Mouse (Mus musculus): ENCODE data around the gene Mrpl2. TPM values are rescaled to one million over a fixed set of nuclear protein-coding genes. Genes with fewer than 3 reads are reported as not detected.

Gene Mrpl2
- total and polyA plus RNA-seq, 2 experiments = 58.5 to 95.1 TPM

GRCm38 (mm10) chr17:46628791-46629684, 17.0 kb upstream of the Mrpl2 start, which contains the start of gene Ptk7:
Ptk7 (minus strand) TSS chr17:46629504.
- 7% methylated on average over 77 of the region's 90 CpGs for WGBS
- Histone ChIP-seq H3K4me3 (ENCODE audit: insufficient read depth, low read depth, low read length) (peak within 1 kb of the TSS; percentile 50), H3K4me1 (ENCODE audit: control insufficient read depth, insufficient read depth, low read length) (no peaks in the 10 kb centered on the region), H3K27ac (replicated peaks; ENCODE audit: insufficient read depth, low read depth, low read length) (no peak within 1 kb of the TSS), H3K79me2 (ENCODE audit: control insufficient read depth, insufficient read depth, low read length) (no peaks in the 10 kb centered on the region), H3K9ac (ENCODE audit: low read depth, low read length) (peak within 1 kb of the TSS; percentile 68), H3K36me3 (ENCODE audit: control insufficient read depth, insufficient read depth, low read length) (peaks cover 7% of the 10 kb centered on the region; the same call in 1 of the 2 replicates), H3K27me3 (ENCODE audit: control insufficient read depth, insufficient read depth, low read length) (no peaks in the 10 kb centered on the region)
- no peak for DNase-seq (ENCODE audit: extremely low read depth, low read depth, low spot score)
- TF ChIP-seq POLR2A (IDR thresholded peaks at IDR 0.05; ENCODE audit: extremely low read depth, insufficient read depth, low read length) (no peak), CTCF (IDR thresholded peaks at IDR 0.05; ENCODE audit: low read depth, low read length) (no peak)

DNA sequence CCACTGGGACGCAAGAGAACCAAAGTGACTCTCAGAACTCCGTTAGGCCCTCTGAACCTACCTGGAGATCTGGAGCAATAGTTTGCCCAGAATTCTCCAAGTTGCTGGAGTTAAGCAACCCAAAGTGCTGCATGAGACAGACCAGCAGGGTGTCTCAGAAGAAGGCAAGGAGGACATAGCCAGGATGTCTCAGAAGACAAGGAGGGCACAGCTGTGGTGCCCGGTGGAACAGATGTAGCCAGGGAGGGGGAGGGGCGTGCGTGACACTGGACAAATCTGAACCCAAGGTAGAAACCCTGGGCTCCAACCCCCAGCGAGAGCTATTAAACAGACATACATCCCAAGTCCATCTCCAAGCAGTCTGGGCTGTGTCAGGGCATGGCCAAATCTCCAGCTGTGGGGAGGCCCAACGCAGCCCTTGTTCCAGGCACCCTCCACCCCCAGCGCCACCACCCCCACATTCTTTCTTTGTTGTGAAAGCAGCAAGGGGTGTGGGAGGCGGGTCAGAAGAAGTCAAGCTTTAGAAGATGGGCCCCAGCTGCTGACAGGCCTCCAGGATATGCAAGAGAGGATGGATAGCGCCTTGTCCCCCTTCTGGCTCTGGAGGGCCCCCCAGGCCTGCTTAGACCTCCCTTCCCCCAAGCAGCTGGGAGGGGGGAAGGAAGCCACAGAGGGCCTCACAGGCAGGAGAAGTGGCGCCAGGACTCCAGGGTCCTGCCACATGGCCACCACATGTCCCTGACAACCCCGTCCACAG, 16.2 kb upstream of the Mrpl2 start:
- no peak for DNase-seq (ENCODE audit: extremely low read depth, low read depth, low spot score)
- TF ChIP-seq POLR2A (IDR thresholded peaks at IDR 0.05; ENCODE audit: extremely low read depth, insufficient read depth, low read length) (no peak), CTCF (IDR thresholded peaks at IDR 0.05; ENCODE audit: low read depth, low read length) (no peak)
- Histone ChIP-seq H3K9ac (ENCODE audit: low read depth, low read length) (no peak overlapping the region), H3K4me3 (ENCODE audit: insufficient read depth, low read depth, low read length) (no peak overlapping the region), H3K27ac (replicated peaks; ENCODE audit: insufficient read depth, low read depth, low read length) (no peak overlapping the region), H3K36me3 (ENCODE audit: control insufficient read depth, insufficient read depth, low read length) (peaks cover 7% of the 10 kb centered on the region; the same call in 1 of the 2 replicates), H3K79me2 (ENCODE audit: control insufficient read depth, insufficient read depth, low read length) (no peaks in the 10 kb centered on the region), H3K4me1 (ENCODE audit: control insufficient read depth, insufficient read depth, low read length) (no peaks in the 10 kb centered on the region), H3K27me3 (ENCODE audit: control insufficient read depth, insufficient read depth, low read length) (no peaks in the 10 kb centered on the region)
- WGBS = 61% methylated on average over 12 of the region's 12 CpGs

DNA sequence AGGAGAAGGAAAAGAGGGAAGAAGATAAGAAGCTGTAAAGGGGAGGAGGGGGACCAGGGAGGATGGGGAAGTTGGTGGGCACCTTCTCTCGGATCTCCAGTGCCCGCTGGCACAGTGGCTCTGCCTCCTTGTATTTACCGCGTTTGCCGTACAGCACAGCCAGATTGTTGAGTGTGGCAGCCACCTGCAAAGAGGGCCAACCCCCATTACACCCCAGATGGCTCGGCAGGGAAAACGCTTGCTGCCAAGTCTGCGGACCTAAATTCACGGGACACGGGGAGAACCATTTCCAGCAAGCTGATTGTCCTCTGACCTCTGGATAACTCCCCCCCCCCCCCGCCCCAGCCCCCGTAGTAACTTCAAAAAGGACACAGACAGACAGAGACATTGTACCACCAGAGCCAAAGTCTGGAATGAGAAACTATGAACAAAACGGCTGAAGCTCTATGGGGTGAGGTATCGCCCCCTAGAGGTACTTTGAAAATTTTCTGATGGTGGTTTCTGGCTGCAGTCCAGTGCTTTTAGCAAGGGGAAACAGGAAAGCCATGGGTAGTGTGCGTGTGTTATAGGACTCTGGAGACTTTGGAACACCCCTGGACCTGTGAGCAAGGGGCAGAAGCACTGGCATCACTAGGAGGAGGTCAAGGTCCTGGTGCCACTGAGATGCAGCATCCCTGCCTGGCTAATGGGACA, 9.1 kb upstream of the Mrpl2 start:
- WGBS = 53% methylated on average over 15 of the region's 15 CpGs
- peak; percentile 24 for DNase-seq (ENCODE audit: extremely low read depth, low read depth, low spot score)
- Histone ChIP-seq H3K27me3 (ENCODE audit: control insufficient read depth, insufficient read depth, low read length) (no peaks in the 10 kb centered on the region), H3K27ac (replicated peaks; ENCODE audit: insufficient read depth, low read depth, low read length) (no peak overlapping the region), H3K4me1 (ENCODE audit: control insufficient read depth, insufficient read depth, low read length) (no peaks in the 10 kb centered on the region), H3K4me3 (ENCODE audit: insufficient read depth, low read depth, low read length) (no peak overlapping the region), H3K9ac (ENCODE audit: low read depth, low read length) (no peak overlapping the region), H3K79me2 (ENCODE audit: control insufficient read depth, insufficient read depth, low read length) (no peaks in the 10 kb centered on the region), H3K36me3 (ENCODE audit: control insufficient read depth, insufficient read depth, low read length) (peaks cover 33% of the 10 kb centered on the region; the same call in 1 of the 2 replicates)
- peak; percentile 38; the same call in 1 of the 2 replicates for TF ChIP-seq CTCF (IDR thresholded peaks at IDR 0.05; ENCODE audit: low read depth, low read length)
- no peak for TF ChIP-seq POLR2A (IDR thresholded peaks at IDR 0.05; ENCODE audit: extremely low read depth, insufficient read depth, low read length)

- H3K4me1 ChIP-seq (ENCODE audit: control insufficient read depth, insufficient read depth, low read length) = peaks cover 6% of the 10 kb centered on the region
- no peak overlapping the region; the same call in 1 of the 2 replicates for H3K4me3 ChIP-seq (ENCODE audit: insufficient read depth, low read depth, low read length)
- WGBS = 88% methylated on average over 9 of the region's 9 CpGs
- H3K36me3 ChIP-seq (ENCODE audit: control insufficient read depth, insufficient read depth, low read length) = peaks cover 35% of the 10 kb centered on the region; the same call in 1 of the 2 replicates
- H3K79me2 ChIP-seq (ENCODE audit: control insufficient read depth, insufficient read depth, low read length) = peaks cover 5% of the 10 kb centered on the region; the same call in 1 of the 2 replicates
- no peak for DNase-seq (ENCODE audit: extremely low read depth, low read depth, low spot score)
- H3K27ac ChIP-seq (replicated peaks; ENCODE audit: insufficient read depth, low read depth, low read length) = no peak overlapping the region
- no peak for TF ChIP-seq CTCF (IDR thresholded peaks at IDR 0.05; ENCODE audit: low read depth, low read length)
- no peak for TF ChIP-seq POLR2A (IDR thresholded peaks at IDR 0.05; ENCODE audit: extremely low read depth, insufficient read depth, low read length)
- no peak overlapping the region for H3K9ac ChIP-seq (ENCODE audit: low read depth, low read length)
- H3K27me3 ChIP-seq (ENCODE audit: control insufficient read depth, insufficient read depth, low read length) = no peaks in the 10 kb centered on the region
Measured at GRCm38 (mm10) chr17:46639929-46640328, 6.1 kb upstream of the Mrpl2 start.

DNA sequence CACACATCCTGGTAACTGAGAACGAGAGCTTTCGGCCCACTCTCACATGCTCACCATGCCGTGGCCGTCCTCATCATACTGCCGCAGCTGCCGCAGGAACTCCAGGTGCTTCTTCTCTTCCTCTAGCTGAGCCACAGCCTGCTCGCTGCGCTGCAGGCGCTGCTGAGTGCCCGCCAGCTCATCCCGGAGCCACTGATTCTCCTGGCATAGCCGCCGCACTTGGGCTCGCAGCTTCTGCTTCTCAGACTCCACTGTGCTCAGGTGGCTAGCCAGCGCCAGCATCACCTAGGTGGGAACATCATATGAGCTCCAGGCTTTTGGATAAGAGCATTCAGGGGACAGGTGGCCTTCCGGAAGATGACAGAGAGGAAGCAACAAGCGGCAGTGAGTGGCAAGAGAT, 4.0 kb upstream of the Mrpl2 start:
- no peaks in the 10 kb centered on the region for H3K27me3 ChIP-seq (ENCODE audit: control insufficient read depth, insufficient read depth, low read length)
- peaks cover 25% of the 10 kb centered on the region; the same call in 1 of the 2 replicates for H3K36me3 ChIP-seq (ENCODE audit: control insufficient read depth, insufficient read depth, low read length)
- no peak for DNase-seq (ENCODE audit: extremely low read depth, low read depth, low spot score)
- WGBS = 96% methylated on average over 17 of the region's 17 CpGs
- H3K4me1 ChIP-seq (ENCODE audit: control insufficient read depth, insufficient read depth, low read length) = peaks cover 8% of the 10 kb centered on the region
- TF ChIP-seq POLR2A (IDR thresholded peaks at IDR 0.05; ENCODE audit: extremely low read depth, insufficient read depth, low read length) (no peak), CTCF (IDR thresholded peaks at IDR 0.05; ENCODE audit: low read depth, low read length) (no peak)
- peaks cover 5% of the 10 kb centered on the region; the same call in 1 of the 2 replicates for H3K79me2 ChIP-seq (ENCODE audit: control insufficient read depth, insufficient read depth, low read length)
- no peak overlapping the region for H3K27ac ChIP-seq (replicated peaks; ENCODE audit: insufficient read depth, low read depth, low read length)
- H3K4me3 ChIP-seq (ENCODE audit: insufficient read depth, low read depth, low read length) = no peak overlapping the region
- H3K9ac ChIP-seq (ENCODE audit: low read depth, low read length) = no peak overlapping the region

Measured in liver, adult 2 months (tissue).